Mouse (Mus musculus) granulocyte monocyte progenitor cell, adult 5-6 weeks (primary cell): ENCODE results near the gene Olfr194. TPM values are rescaled to one million over a fixed set of nuclear protein-coding genes. Genes with fewer than 3 reads are reported as not detected.
"Not testable (repeated sequence)": the region's sequence is repeated elsewhere in the genome, so short reads cannot be mapped to it uniquely, and the experiment has no call there.

Source experiments
- ATAC-seq: replicated peaks from 2 replicates; pipeline ENCODE4 v1.8.0; 2016; ENCODE audit warnings: mild to moderate bottlenecking, moderate TSS enrichment, inconsistent platforms; ENCODE audit not compliant: poor library complexity, severe bottlenecking
- total RNA-seq, 2 experiments: library from RNA; stranded (forward) in 1 of 2; stranded (reverse) in 1 of 2; fragments of 200-712, 200-1000 nt in 1 of 2; fragments of >200 nt in 1 of 2; fragmentation: Nextera tagmentation in 1 of 2; gene quantifications; 2 replicates each; pipeline ENCODE4 v1.2.3; 2014 to 2017

The Olfr194 gene
- total RNA-seq (2014; fragmentation: Nextera tagmentation) = not detected in 2 replicates
- total RNA-seq (2017) = not detected in 2 replicates

- no peak for ATAC-seq
Observed at GRCm38 (mm10) chr16:59120969-59121368, at the start of gene Olfr194. TSS of gene Olfr194 (minus strand) at chr16:59121069.

DNA sequence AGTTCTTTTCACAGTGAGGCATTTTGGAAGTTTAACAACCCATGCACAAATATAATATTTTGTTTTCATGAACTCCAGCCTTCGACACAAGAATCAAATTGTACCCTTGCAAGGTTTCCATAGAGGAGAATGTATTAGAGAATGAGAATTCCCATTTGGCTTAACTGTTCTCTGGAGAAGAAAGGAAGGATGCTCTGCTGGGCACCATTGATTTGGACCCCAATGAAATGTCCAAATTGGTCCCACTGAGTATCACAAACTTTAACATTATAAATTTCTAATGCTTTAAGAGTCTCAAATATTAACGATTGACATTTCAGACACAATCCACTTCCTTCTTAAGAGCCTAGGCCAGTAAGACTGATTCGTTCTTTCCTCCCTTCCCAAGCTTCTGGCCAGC lies 49.5 kb upstream of the Olfr194 start, which contains the start of gene Olfr196:
TSS of gene Olfr196 (minus strand) at position 101 of the 400 bp plus-strand sequence.
- no peak for ATAC-seq

DNA sequence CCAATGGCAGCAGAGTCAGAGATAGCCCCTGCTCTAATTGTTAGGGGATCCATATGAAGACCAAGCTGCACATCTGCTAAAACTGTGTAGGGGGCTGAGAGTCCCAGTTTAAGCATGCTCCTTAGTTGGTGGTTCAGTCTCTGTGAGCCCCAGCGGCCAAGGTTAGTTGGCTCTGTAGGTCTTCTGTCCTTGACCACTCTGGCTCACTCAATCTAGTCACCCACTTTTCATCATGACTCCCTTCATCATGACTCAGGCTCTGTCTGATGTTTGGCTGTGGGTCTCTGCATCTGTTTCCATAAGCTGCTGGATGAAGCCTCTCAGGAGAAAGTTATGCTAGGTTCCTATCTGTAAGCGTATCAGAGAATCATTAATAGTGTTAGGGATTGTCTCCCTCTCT lies 31.1 kb upstream of the Olfr194 start:
- ATAC-seq = no peak

- no peak for ATAC-seq
Observed at GRCm38 (mm10) chr16:59146746-59147145, 25.9 kb upstream of the Olfr194 start, which contains the start of gene Olfr195. TSS of gene Olfr195 (plus strand) at chr16:59147046.

- no peak for ATAC-seq
Observed at GRCm38 (mm10) chr16:59141105-59141504, 20.2 kb upstream of the Olfr194 start.

DNA sequence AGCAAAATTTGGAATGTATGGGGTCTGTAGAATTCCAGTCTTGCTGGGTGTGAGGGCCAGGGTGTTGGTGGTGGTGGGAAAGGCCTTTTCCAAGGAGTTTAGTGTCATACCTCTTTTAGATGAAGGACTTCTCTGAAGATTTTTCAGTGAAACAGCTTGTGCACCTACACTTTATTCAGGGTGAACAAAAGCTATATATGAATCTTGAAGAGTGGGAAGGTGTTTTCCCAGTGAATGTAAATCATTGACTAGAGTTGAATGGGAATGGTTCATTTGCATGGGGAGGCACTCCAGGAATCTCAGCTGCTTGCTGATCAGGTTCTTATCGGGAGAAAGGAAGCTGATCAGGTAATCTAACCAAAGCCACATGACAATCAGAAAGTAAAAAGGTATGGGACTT lies 9.9 kb upstream of the Olfr194 start:
- ATAC-seq = no peak

DNA sequence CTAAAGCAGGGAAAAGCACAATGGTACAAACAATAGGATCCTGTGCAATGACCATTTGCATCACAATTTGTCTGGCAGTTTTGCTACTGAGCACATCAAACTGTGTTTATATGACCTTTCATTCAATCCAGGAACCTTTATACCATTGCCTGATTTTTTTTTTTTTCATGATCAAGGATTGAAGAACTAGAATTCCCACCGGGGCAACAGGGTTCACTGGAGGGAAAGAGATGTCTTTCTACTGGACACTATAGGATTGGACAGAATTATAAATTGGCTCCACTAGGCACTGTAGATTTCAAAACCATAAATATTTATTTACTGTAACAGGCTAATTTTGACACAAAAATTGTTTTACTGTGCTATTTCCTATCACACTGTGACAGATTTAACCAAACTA lies 9.1 kb downstream of the Olfr194 start, which contains the start of gene Olfr193:
TSS of gene Olfr193 (minus strand) at position 101 of the 400 bp plus-strand sequence.
- ATAC-seq = no peak

DNA sequence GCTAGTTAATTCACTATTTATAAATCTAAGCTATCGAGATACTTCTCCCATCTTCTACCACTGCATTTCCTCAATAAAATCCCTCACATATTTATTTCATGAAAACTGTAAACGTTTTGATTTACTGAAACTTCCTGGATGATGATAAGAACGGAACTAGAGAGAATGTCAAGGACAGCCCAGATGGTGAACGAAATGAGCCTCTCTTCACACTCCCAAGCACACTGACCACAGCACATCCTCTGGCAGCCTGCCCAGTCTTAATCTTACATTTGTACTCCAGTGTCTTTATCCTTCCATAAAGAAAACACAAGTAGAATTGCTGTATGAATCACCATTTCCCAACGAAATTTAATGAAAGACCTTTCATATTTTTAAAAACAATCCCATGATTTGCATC lies 12.3 kb downstream of the Olfr194 start:
- ATAC-seq = not testable (repeated sequence)

DNA sequence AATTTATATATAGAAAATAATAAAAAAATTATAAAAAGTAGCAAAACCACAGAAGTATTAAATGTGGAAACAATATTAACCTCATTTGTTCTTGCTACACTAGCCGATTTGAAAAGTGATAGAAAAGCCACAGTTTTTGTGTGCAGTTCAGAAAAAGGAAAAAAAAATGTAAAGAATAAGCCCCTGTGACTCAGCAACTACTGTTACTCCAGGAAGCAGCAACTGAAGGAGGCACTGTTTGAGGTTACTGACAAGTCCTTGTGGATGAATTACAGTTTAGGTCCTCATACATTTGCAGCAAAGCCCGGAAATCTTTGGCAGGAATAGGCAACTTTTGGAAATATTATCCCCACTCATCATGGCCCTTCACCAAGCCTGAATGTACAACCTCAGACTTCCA lies 15.6 kb downstream of the Olfr194 start:
- no peak for ATAC-seq

DNA sequence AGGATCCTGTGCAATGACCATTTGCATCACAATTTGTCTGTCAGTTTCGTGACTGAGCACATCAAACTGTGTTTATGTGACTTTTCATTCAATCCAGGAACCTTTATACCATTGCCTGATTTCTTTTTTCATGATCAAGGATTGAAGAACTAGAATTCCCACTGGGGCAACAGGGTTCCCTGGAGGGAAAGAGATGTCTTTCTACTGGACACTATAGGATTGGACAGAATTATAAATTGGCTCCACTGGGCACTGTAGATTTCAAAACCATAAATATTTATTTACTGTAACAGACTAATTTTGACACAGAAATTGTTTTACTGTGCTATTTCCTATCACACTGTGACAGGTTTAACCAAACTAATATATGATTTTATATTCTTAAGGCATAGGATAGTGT lies 31.1 kb downstream of the Olfr194 start, which contains the start of gene Olfr191:
TSS of gene Olfr191 (minus strand) at position 101 of the 400 bp plus-strand sequence.
- not testable (repeated sequence) for ATAC-seq

- ATAC-seq = not testable (repeated sequence)
Observed at GRCm38 (mm10) chr16:59081113-59081512, 39.8 kb downstream of the Olfr194 start.

DNA sequence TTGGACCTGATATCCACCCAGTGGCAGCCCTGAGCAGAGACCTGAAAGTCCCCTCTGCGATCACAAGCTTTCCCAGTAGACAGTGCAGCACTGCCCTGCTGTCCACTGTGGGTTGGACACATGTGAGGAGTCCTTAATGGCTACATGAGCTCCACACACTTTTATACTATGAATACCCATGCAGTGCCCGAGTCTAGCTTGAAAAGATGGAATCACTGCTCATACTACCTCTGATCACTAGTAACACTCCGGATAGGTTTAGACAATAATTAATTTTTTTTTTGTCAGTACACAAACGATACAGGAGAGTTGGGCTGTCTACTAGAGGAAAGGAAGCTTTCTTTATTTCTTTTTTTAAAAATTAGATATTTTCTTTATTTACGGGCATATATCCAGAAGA lies 43.0 kb downstream of the Olfr194 start, which contains the start of gene Olfr190:
TSS of gene Olfr190 (minus strand) at position 101 of the 400 bp plus-strand sequence.
- no peak for ATAC-seq

DNA sequence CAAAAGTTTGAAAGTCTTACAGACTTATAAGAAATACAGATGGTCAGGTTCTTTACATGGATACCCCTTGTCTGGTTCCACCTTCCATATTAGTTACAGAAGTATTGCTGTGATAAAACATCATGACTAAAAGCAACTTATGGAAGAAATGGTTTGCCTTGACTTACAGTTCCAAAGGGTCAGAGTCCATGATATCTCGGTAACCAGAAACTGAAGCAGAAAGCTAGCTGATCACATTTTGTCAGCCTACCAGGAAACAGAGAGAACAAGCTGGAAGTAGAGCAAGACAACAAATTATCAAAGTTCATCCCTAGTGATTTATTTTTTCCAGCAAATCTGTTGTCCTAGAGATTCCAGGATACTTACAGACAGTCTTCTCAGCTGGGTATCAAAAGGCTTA lies 47.3 kb downstream of the Olfr194 start:
- no peak for ATAC-seq

DNA sequence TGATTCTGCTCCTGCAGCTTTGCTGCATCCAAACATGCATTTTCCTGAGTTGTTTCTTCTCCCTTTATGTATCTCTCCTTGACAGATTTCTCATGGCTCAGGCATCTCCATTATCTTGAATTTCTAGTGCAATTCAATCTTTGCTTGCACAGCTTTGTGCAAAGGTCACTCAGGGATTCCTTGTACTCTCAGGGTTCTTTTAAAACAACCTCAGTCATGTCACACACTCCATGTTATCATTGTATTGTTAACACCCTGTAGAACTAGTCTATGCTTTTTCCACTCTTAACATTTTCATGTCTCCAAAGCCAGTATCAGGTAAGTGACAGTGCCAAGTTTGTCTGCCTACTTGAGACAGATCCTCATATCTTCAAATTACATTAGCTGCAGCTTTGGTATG lies 49.1 kb downstream of the Olfr194 start:
- ATAC-seq = no peak

Other genes starting within 250 kb of the Olfr194 start
- not detected in 2 replicates for gene Olfr177, start 246.3 kb downstream of the Olfr194 start, total RNA-seq (2014; fragmentation: Nextera tagmentation)
- not detected in 2 replicates for gene Olfr177, start 246.3 kb downstream of the Olfr194 start, total RNA-seq (2017)
- gene Olfr178, start 229.0 kb downstream of the Olfr194 start, total RNA-seq (2014; fragmentation: Nextera tagmentation) = not detected in 2 replicates
- not detected in 2 replicates for gene Olfr178, start 229.0 kb downstream of the Olfr194 start, total RNA-seq (2017)
- not detected in 2 replicates for gene Olfr181, start 192.3 kb downstream of the Olfr194 start, total RNA-seq (2014; fragmentation: Nextera tagmentation)
- not detected in 2 replicates for gene Olfr181, start 192.3 kb downstream of the Olfr194 start, total RNA-seq (2017)
- not detected in 2 replicates for gene Olfr180, start 191.7 kb downstream of the Olfr194 start, total RNA-seq (2014; fragmentation: Nextera tagmentation)
- gene Olfr180, start 191.7 kb downstream of the Olfr194 start, total RNA-seq (2017) = not detected in 2 replicates
- not detected in 2 replicates for gene Olfr183, start 125.7 kb downstream of the Olfr194 start, total RNA-seq (2014; fragmentation: Nextera tagmentation)
- not detected in 2 replicates for gene Olfr183, start 125.7 kb downstream of the Olfr194 start, total RNA-seq (2017)
- gene Olfr186, start 90.8 kb downstream of the Olfr194 start, total RNA-seq (2014; fragmentation: Nextera tagmentation) = not detected in 2 replicates
- gene Olfr186, start 90.8 kb downstream of the Olfr194 start, total RNA-seq (2017) = not detected in 2 replicates
- gene Olfr187, start 81.3 kb downstream of the Olfr194 start, total RNA-seq (2014; fragmentation: Nextera tagmentation) = not detected in 2 replicates
- not detected in 2 replicates for gene Olfr187, start 81.3 kb downstream of the Olfr194 start, total RNA-seq (2017)
- gene Olfr190, start 43.1 kb downstream of the Olfr194 start, total RNA-seq (2014; fragmentation: Nextera tagmentation) = not detected in 2 replicates
- gene Olfr190, start 43.1 kb downstream of the Olfr194 start, total RNA-seq (2017) = not detected in 2 replicates
- gene Olfr191, start 31.2 kb downstream of the Olfr194 start, total RNA-seq (2014; fragmentation: Nextera tagmentation) = not detected in 2 replicates
- not detected in 2 replicates for gene Olfr191, start 31.2 kb downstream of the Olfr194 start, total RNA-seq (2017)
- not detected in 2 replicates for gene Olfr193, start 9.2 kb downstream of the Olfr194 start, total RNA-seq (2014; fragmentation: Nextera tagmentation)
- not detected in 2 replicates for gene Olfr193, start 9.2 kb downstream of the Olfr194 start, total RNA-seq (2017)
- gene Olfr195, start 26.0 kb upstream of the Olfr194 start, total RNA-seq (2014; fragmentation: Nextera tagmentation) = not detected in 2 replicates
- gene Olfr195, start 26.0 kb upstream of the Olfr194 start, total RNA-seq (2017) = not detected in 2 replicates
- not detected in 2 replicates for gene Olfr196, start 49.4 kb upstream of the Olfr194 start, total RNA-seq (2014; fragmentation: Nextera tagmentation)
- gene Olfr196, start 49.4 kb upstream of the Olfr194 start, total RNA-seq (2017) = not detected in 2 replicates
- gene Olfr198, start 82.5 kb upstream of the Olfr194 start, total RNA-seq (2014; fragmentation: Nextera tagmentation) = not detected in 2 replicates
- not detected in 2 replicates for gene Olfr198, start 82.5 kb upstream of the Olfr194 start, total RNA-seq (2017)
- not detected in 2 replicates for gene Olfr199, start 98.7 kb upstream of the Olfr194 start, total RNA-seq (2014; fragmentation: Nextera tagmentation)
- not detected in 2 replicates for gene Olfr199, start 98.7 kb upstream of the Olfr194 start, total RNA-seq (2017)
- gene Olfr201, start 151.6 kb upstream of the Olfr194 start, total RNA-seq (2014; fragmentation: Nextera tagmentation) = not detected in 2 replicates
- not detected in 2 replicates for gene Olfr201, start 151.6 kb upstream of the Olfr194 start, total RNA-seq (2017)
- not detected in 2 replicates for gene Olfr202, start 165.7 kb upstream of the Olfr194 start, total RNA-seq (2014; fragmentation: Nextera tagmentation)
- not detected in 2 replicates for gene Olfr202, start 165.7 kb upstream of the Olfr194 start, total RNA-seq (2017)
- gene Olfr203, start 177.8 kb upstream of the Olfr194 start, total RNA-seq (2014; fragmentation: Nextera tagmentation) = not detected in 2 replicates
- gene Olfr203, start 177.8 kb upstream of the Olfr194 start, total RNA-seq (2017) = not detected in 2 replicates
- not detected in 2 replicates for gene Olfr204, start 197.2 kb upstream of the Olfr194 start, total RNA-seq (2014; fragmentation: Nextera tagmentation)
- not detected in 2 replicates for gene Olfr204, start 197.2 kb upstream of the Olfr194 start, total RNA-seq (2017)
- not detected in 2 replicates for gene Olfr205, start 210.1 kb upstream of the Olfr194 start, total RNA-seq (2014; fragmentation: Nextera tagmentation)
- gene Olfr205, start 210.1 kb upstream of the Olfr194 start, total RNA-seq (2017) = not detected in 2 replicates
- gene Olfr206, start 228.2 kb upstream of the Olfr194 start, total RNA-seq (2014; fragmentation: Nextera tagmentation) = not detected in 2 replicates
- not detected in 2 replicates for gene Olfr206, start 228.2 kb upstream of the Olfr194 start, total RNA-seq (2017)
- not detected in 2 replicates for gene Olfr209, start 242.9 kb upstream of the Olfr194 start, total RNA-seq (2014; fragmentation: Nextera tagmentation)
- not detected in 2 replicates for gene Olfr209, start 242.9 kb upstream of the Olfr194 start, total RNA-seq (2017)